Mouse (Mus musculus): ENCODE measurements around the gene 1700016K19Rik. TPM values are rescaled to one million over a fixed set of nuclear protein-coding genes. Genes with fewer than 3 reads are reported as not detected.

1700016K19Rik gene
- polyA plus RNA-seq, 1 experiment, result 0.74 TPM

- DNase-seq, result no peak
- WGBS, result 70% methylated on average over 4 of the region's 4 CpGs
- H3K27me3 ChIP-seq (ENCODE audit: control insufficient read depth, insufficient read depth, low read length), result no peaks in the 10 kb centered on the region
- H3K27ac ChIP-seq (ENCODE audit: control insufficient read depth, insufficient read depth, low read length), result no peak overlapping the region
- TF ChIP-seq CTCF (IDR thresholded peaks at IDR 0.05; ENCODE audit: borderline replicate concordance, control insufficient read depth, extremely low read depth, insufficient read depth, low read length, poor library complexity) (no peak), POLR2A (IDR thresholded peaks at IDR 0.05; ENCODE audit: control insufficient read depth, extremely low read depth, insufficient read depth, low read length, poor library complexity) (no peak)
- H3K4me1 ChIP-seq (replicated peaks; ENCODE audit: control insufficient read depth, insufficient read depth, low read length), result peaks cover 22% of the 10 kb centered on the region
- H3K36me3 ChIP-seq (ENCODE audit: control insufficient read depth, insufficient read depth, low read length), result no peaks in the 10 kb centered on the region
- H3K4me3 ChIP-seq (ENCODE audit: control insufficient read depth, insufficient read depth, low read length), result no peak overlapping the region
These were observed 16.5 kb upstream of the 1700016K19Rik start for GRCm38 (mm10) chr11:75983194-75983593.

GRCm38 (mm10) chr11:75984581-75984980, 15.1 kb upstream of the 1700016K19Rik start:
- DNase-seq, result no peak
- TF ChIP-seq POLR2A (IDR thresholded peaks at IDR 0.05; ENCODE audit: control insufficient read depth, extremely low read depth, insufficient read depth, low read length, poor library complexity) (no peak), CTCF (IDR thresholded peaks at IDR 0.05; ENCODE audit: borderline replicate concordance, control insufficient read depth, extremely low read depth, insufficient read depth, low read length, poor library complexity) (no peak)

GRCm38 (mm10) chr11:75985948-75986347, 13.8 kb upstream of the 1700016K19Rik start:
- 92% methylated on average over 7 of the region's 7 CpGs for WGBS
- peaks cover 6% of the 10 kb centered on the region for H3K4me1 ChIP-seq (replicated peaks; ENCODE audit: control insufficient read depth, insufficient read depth, low read length)
- no peak for DNase-seq
- no peak for TF ChIP-seq POLR2A (IDR thresholded peaks at IDR 0.05; ENCODE audit: control insufficient read depth, extremely low read depth, insufficient read depth, low read length, poor library complexity)
- TF ChIP-seq CTCF (IDR thresholded peaks at IDR 0.05; ENCODE audit: borderline replicate concordance, control insufficient read depth, extremely low read depth, insufficient read depth, low read length, poor library complexity), result no peak
- H3K27me3 ChIP-seq (ENCODE audit: control insufficient read depth, insufficient read depth, low read length), result no peaks in the 10 kb centered on the region
- no peak overlapping the region for H3K4me3 ChIP-seq (ENCODE audit: control insufficient read depth, insufficient read depth, low read length)
- no peaks in the 10 kb centered on the region for H3K36me3 ChIP-seq (ENCODE audit: control insufficient read depth, insufficient read depth, low read length)
- no peak overlapping the region for H3K27ac ChIP-seq (ENCODE audit: control insufficient read depth, insufficient read depth, low read length)

More at GRCm38 (mm10) chr11:75984581-75984980, 15.1 kb upstream of the 1700016K19Rik start:
- Histone ChIP-seq H3K4me3 (ENCODE audit: control insufficient read depth, insufficient read depth, low read length) (no peak overlapping the region), H3K27me3 (ENCODE audit: control insufficient read depth, insufficient read depth, low read length) (no peaks in the 10 kb centered on the region), H3K36me3 (ENCODE audit: control insufficient read depth, insufficient read depth, low read length) (no peaks in the 10 kb centered on the region), H3K4me1 (replicated peaks; ENCODE audit: control insufficient read depth, insufficient read depth, low read length) (peaks cover 18% of the 10 kb centered on the region), H3K27ac (ENCODE audit: control insufficient read depth, insufficient read depth, low read length) (no peak overlapping the region)
- WGBS, result 90% methylated on average over 1 of the region's 1 CpGs

- no peaks in the 10 kb centered on the region for H3K27me3 ChIP-seq (ENCODE audit: control insufficient read depth, insufficient read depth, low read length)
- no peaks in the 10 kb centered on the region for H3K36me3 ChIP-seq (ENCODE audit: control insufficient read depth, insufficient read depth, low read length)
- H3K4me1 ChIP-seq (replicated peaks; ENCODE audit: control insufficient read depth, insufficient read depth, low read length), result peaks cover 14% of the 10 kb centered on the region
- 92% methylated on average over 15 of the region's 15 CpGs for WGBS
- no peak overlapping the region for H3K27ac ChIP-seq (ENCODE audit: control insufficient read depth, insufficient read depth, low read length)
- no peak for DNase-seq
- TF ChIP-seq CTCF (IDR thresholded peaks at IDR 0.05; ENCODE audit: borderline replicate concordance, control insufficient read depth, extremely low read depth, insufficient read depth, low read length, poor library complexity), result no peak
- no peak for TF ChIP-seq POLR2A (IDR thresholded peaks at IDR 0.05; ENCODE audit: control insufficient read depth, extremely low read depth, insufficient read depth, low read length, poor library complexity)
- H3K4me3 ChIP-seq (ENCODE audit: control insufficient read depth, insufficient read depth, low read length), result no peak overlapping the region
These were observed 8.5 kb upstream of the 1700016K19Rik start for GRCm38 (mm10) chr11:75990965-75991835.

GRCm38 (mm10) chr11:75991911-75992310, 7.8 kb upstream of the 1700016K19Rik start:
- Histone ChIP-seq H3K4me3 (ENCODE audit: control insufficient read depth, insufficient read depth, low read length) (no peak overlapping the region), H3K27ac (ENCODE audit: control insufficient read depth, insufficient read depth, low read length) (no peak overlapping the region; the same call in 1 of the 2 replicates), H3K36me3 (ENCODE audit: control insufficient read depth, insufficient read depth, low read length) (no peaks in the 10 kb centered on the region), H3K4me1 (replicated peaks; ENCODE audit: control insufficient read depth, insufficient read depth, low read length) (peaks cover 14% of the 10 kb centered on the region), H3K27me3 (ENCODE audit: control insufficient read depth, insufficient read depth, low read length) (no peaks in the 10 kb centered on the region)
- DNase-seq, result no peak
- WGBS, result 44% methylated on average over 8 of the region's 8 CpGs
- TF ChIP-seq CTCF (IDR thresholded peaks at IDR 0.05; ENCODE audit: borderline replicate concordance, control insufficient read depth, extremely low read depth, insufficient read depth, low read length, poor library complexity) (peak; percentile 50; the same call in 1 of the 2 replicates), POLR2A (IDR thresholded peaks at IDR 0.05; ENCODE audit: control insufficient read depth, extremely low read depth, insufficient read depth, low read length, poor library complexity) (no peak)

- Histone ChIP-seq H3K27ac (ENCODE audit: control insufficient read depth, insufficient read depth, low read length) (peak overlapping the region; percentile 29; the same call in 1 of the 2 replicates), H3K36me3 (ENCODE audit: control insufficient read depth, insufficient read depth, low read length) (no peaks in the 10 kb centered on the region), H3K4me3 (ENCODE audit: control insufficient read depth, insufficient read depth, low read length) (no peak overlapping the region), H3K27me3 (ENCODE audit: control insufficient read depth, insufficient read depth, low read length) (no peaks in the 10 kb centered on the region), H3K4me1 (replicated peaks; ENCODE audit: control insufficient read depth, insufficient read depth, low read length) (peaks cover 14% of the 10 kb centered on the region)
- WGBS, result 10% methylated on average over 8 of the region's 8 CpGs
- DNase-seq, result peak; percentile 25
- TF ChIP-seq POLR2A (IDR thresholded peaks at IDR 0.05; ENCODE audit: control insufficient read depth, extremely low read depth, insufficient read depth, low read length, poor library complexity), result no peak
- TF ChIP-seq CTCF (IDR thresholded peaks at IDR 0.05; ENCODE audit: borderline replicate concordance, control insufficient read depth, extremely low read depth, insufficient read depth, low read length, poor library complexity), result no peak
These were observed 7.2 kb upstream of the 1700016K19Rik start for GRCm38 (mm10) chr11:75992481-75992880.
